ENCODE assay signal across 16 mouse cellular contexts in genomic region chr6:137676581-137676980, GRCm38 (mm10).
"Had no signal": no experiment of that assay in that cellular context is flagged by ENCODE, and none has a peak within 500 bp of the region (broad histone marks: within the 10 kb centered on the region; RNA-seq: fewer than 3 reads in every experiment).

No protein-coding gene starts in this region.

- H3K27ac ChIP-seq: neural tube, embryonic 13.5 days; neural tube, embryonic 15.5 days; stomach, embryonic 15.5 days; stomach, postnatal 0 days had no signal

- H3K4me1 ChIP-seq: neural tube, embryonic 13.5 days; neural tube, embryonic 15.5 days; stomach, embryonic 15.5 days had no signal

- H3K4me3 ChIP-seq: neural tube, embryonic 13.5 days; neural tube, embryonic 15.5 days; stomach, embryonic 15.5 days had no signal

- H3K9me3 ChIP-seq: neural tube, embryonic 15.5 days; stomach, embryonic 15.5 days had no signal

- H3K36me3 ChIP-seq: neural tube, embryonic 13.5 days; neural tube, embryonic 15.5 days; stomach, embryonic 15.5 days had no signal

- H3K4me2 ChIP-seq: neural tube, embryonic 13.5 days; neural tube, embryonic 15.5 days; stomach, embryonic 15.5 days had no signal

- H3K27me3 ChIP-seq: neural tube, embryonic 13.5 days; neural tube, embryonic 15.5 days; stomach, embryonic 15.5 days had no signal

- DNase-seq: retina, postnatal 1 day; right cerebral cortex, adult 18-20 months; right cerebral cortex, postnatal 14 days; right cerebral cortex, postnatal 25 days; right cerebral cortex, postnatal 4 days; spleen, adult 18-20 months; thymus, adult 18-20 months; thymus, adult 2 months; thymus, postnatal 14 days; thymus, postnatal 25 days; thymus, postnatal 36 days; thymus, postnatal 4 days had no signal

- H3K9ac ChIP-seq: neural tube, embryonic 13.5 days; neural tube, embryonic 15.5 days; stomach, embryonic 15.5 days had no signal
